Mouse (Mus musculus): ENCODE data around the gene Nphp3. TPM values are rescaled to one million over a fixed set of nuclear protein-coding genes. Genes with fewer than 3 reads are reported as not detected.

Gene Nphp3
- polyA plus RNA-seq, 1 experiment = 6.4 TPM

- TF ChIP-seq POLR2A (IDR thresholded peaks at IDR 0.05; ENCODE audit: control insufficient read depth, low read depth, low read length) (no peak), CTCF (IDR thresholded peaks at IDR 0.05; ENCODE audit: control insufficient read depth, insufficient read depth, insufficient replicate concordance, low read depth, low read length) (no peak)
- H3K4me3 ChIP-seq (ENCODE audit: control insufficient read depth, low read depth, low read length) = no peak overlapping the region
- no peaks in the 10 kb centered on the region for H3K27me3 ChIP-seq (ENCODE audit: control insufficient read depth, insufficient read depth, low read length)
- H3K27ac ChIP-seq (ENCODE audit: control insufficient read depth, insufficient read depth, low read depth, low read length) = no peak overlapping the region
- H3K36me3 ChIP-seq (ENCODE audit: control insufficient read depth, insufficient read depth, low read length) = no peaks in the 10 kb centered on the region
- H3K4me1 ChIP-seq (ENCODE audit: control insufficient read depth, insufficient read depth, low read length) = no peaks in the 10 kb centered on the region
These were observed 36.8 kb downstream of the Nphp3 start for GRCm38 (mm10) chr9:104039031-104039695.

- Histone ChIP-seq H3K27ac (ENCODE audit: control insufficient read depth, insufficient read depth, low read depth, low read length) (no peak overlapping the region), H3K4me1 (ENCODE audit: control insufficient read depth, insufficient read depth, low read length) (no peaks in the 10 kb centered on the region), H3K27me3 (ENCODE audit: control insufficient read depth, insufficient read depth, low read length) (no peaks in the 10 kb centered on the region), H3K4me3 (ENCODE audit: control insufficient read depth, low read depth, low read length) (no peak overlapping the region), H3K36me3 (ENCODE audit: control insufficient read depth, insufficient read depth, low read length) (no peaks in the 10 kb centered on the region)
- no peak for TF ChIP-seq POLR2A (IDR thresholded peaks at IDR 0.05; ENCODE audit: control insufficient read depth, low read depth, low read length)
- TF ChIP-seq CTCF (IDR thresholded peaks at IDR 0.05; ENCODE audit: control insufficient read depth, insufficient read depth, insufficient replicate concordance, low read depth, low read length) = no peak
These were observed 37.4 kb downstream of the Nphp3 start for GRCm38 (mm10) chr9:104039742-104040141.

GRCm38 (mm10) chr9:104040362-104040761, 38.0 kb downstream of the Nphp3 start, which contains the start of gene Gm28305:
Gene Gm28305, plus strand, starts transcription at chr9:104040662.
- Histone ChIP-seq H3K36me3 (ENCODE audit: control insufficient read depth, insufficient read depth, low read length) (no peaks in the 10 kb centered on the region), H3K27me3 (ENCODE audit: control insufficient read depth, insufficient read depth, low read length) (no peaks in the 10 kb centered on the region), H3K27ac (ENCODE audit: control insufficient read depth, insufficient read depth, low read depth, low read length) (no peak within 1 kb of the TSS), H3K4me3 (ENCODE audit: control insufficient read depth, low read depth, low read length) (no peak within 1 kb of the TSS), H3K4me1 (ENCODE audit: control insufficient read depth, insufficient read depth, low read length) (no peaks in the 10 kb centered on the region)
- TF ChIP-seq CTCF (IDR thresholded peaks at IDR 0.05; ENCODE audit: control insufficient read depth, insufficient read depth, insufficient replicate concordance, low read depth, low read length) = no peak
- no peak for TF ChIP-seq POLR2A (IDR thresholded peaks at IDR 0.05; ENCODE audit: control insufficient read depth, low read depth, low read length)

GRCm38 (mm10) chr9:104043676-104044075, 41.3 kb downstream of the Nphp3 start:
- Histone ChIP-seq H3K4me3 (ENCODE audit: control insufficient read depth, low read depth, low read length) (no peak overlapping the region), H3K27me3 (ENCODE audit: control insufficient read depth, insufficient read depth, low read length) (no peaks in the 10 kb centered on the region), H3K36me3 (ENCODE audit: control insufficient read depth, insufficient read depth, low read length) (peaks cover 2% of the 10 kb centered on the region; the same call in 1 of the 2 replicates), H3K4me1 (ENCODE audit: control insufficient read depth, insufficient read depth, low read length) (no peaks in the 10 kb centered on the region), H3K27ac (ENCODE audit: control insufficient read depth, insufficient read depth, low read depth, low read length) (no peak overlapping the region)
- no peak for TF ChIP-seq POLR2A (IDR thresholded peaks at IDR 0.05; ENCODE audit: control insufficient read depth, low read depth, low read length)
- no peak for TF ChIP-seq CTCF (IDR thresholded peaks at IDR 0.05; ENCODE audit: control insufficient read depth, insufficient read depth, insufficient replicate concordance, low read depth, low read length)

GRCm38 (mm10) chr9:104051028-104051427, 48.7 kb downstream of the Nphp3 start:
- no peaks in the 10 kb centered on the region for H3K4me1 ChIP-seq (ENCODE audit: control insufficient read depth, insufficient read depth, low read length)
- H3K36me3 ChIP-seq (ENCODE audit: control insufficient read depth, insufficient read depth, low read length) = peaks cover 4% of the 10 kb centered on the region
- H3K27me3 ChIP-seq (ENCODE audit: control insufficient read depth, insufficient read depth, low read length) = no peaks in the 10 kb centered on the region
- H3K27ac ChIP-seq (ENCODE audit: control insufficient read depth, insufficient read depth, low read depth, low read length) = no peak overlapping the region
- TF ChIP-seq POLR2A (IDR thresholded peaks at IDR 0.05; ENCODE audit: control insufficient read depth, low read depth, low read length) = no peak
- no peak for TF ChIP-seq CTCF (IDR thresholded peaks at IDR 0.05; ENCODE audit: control insufficient read depth, insufficient read depth, insufficient replicate concordance, low read depth, low read length)
- no peak overlapping the region for H3K4me3 ChIP-seq (ENCODE audit: control insufficient read depth, low read depth, low read length)

GRCm38 (mm10) chr9:104062430-104063243, 60.3 kb downstream of the Nphp3 start, which contains the start of gene Uba5:
Gene Uba5, minus strand, starts transcription at chr9:104063134.
- peaks cover 5% of the 10 kb centered on the region for H3K4me1 ChIP-seq (ENCODE audit: control insufficient read depth, insufficient read depth, low read length)
- no peaks in the 10 kb centered on the region for H3K27me3 ChIP-seq (ENCODE audit: control insufficient read depth, insufficient read depth, low read length)
- no peaks in the 10 kb centered on the region for H3K36me3 ChIP-seq (ENCODE audit: control insufficient read depth, insufficient read depth, low read length)
- TF ChIP-seq POLR2A (IDR thresholded peaks at IDR 0.05; ENCODE audit: control insufficient read depth, low read depth, low read length) (peak; percentile 58; the same call in 1 of the 2 replicates), CTCF (IDR thresholded peaks at IDR 0.05; ENCODE audit: control insufficient read depth, insufficient read depth, insufficient replicate concordance, low read depth, low read length) (no peak)
- peak within 1 kb of the TSS; percentile 93 for H3K4me3 ChIP-seq (ENCODE audit: control insufficient read depth, low read depth, low read length)
- peak within 1 kb of the TSS; percentile 81 for H3K27ac ChIP-seq (ENCODE audit: control insufficient read depth, insufficient read depth, low read depth, low read length)

GRCm38 (mm10) chr9:104063244-104063961, 61.1 kb downstream of the Nphp3 start, which contains the start of gene Acad11:
Gene Acad11, plus strand, starts transcription at chr9:104063377.
- Histone ChIP-seq H3K4me1 (ENCODE audit: control insufficient read depth, insufficient read depth, low read length) (peaks cover 5% of the 10 kb centered on the region), H3K27ac (ENCODE audit: control insufficient read depth, insufficient read depth, low read depth, low read length) (peak within 1 kb of the TSS; percentile 81), H3K4me3 (ENCODE audit: control insufficient read depth, low read depth, low read length) (peak within 1 kb of the TSS; percentile 93), H3K27me3 (ENCODE audit: control insufficient read depth, insufficient read depth, low read length) (no peaks in the 10 kb centered on the region), H3K36me3 (ENCODE audit: control insufficient read depth, insufficient read depth, low read length) (no peaks in the 10 kb centered on the region)
- TF ChIP-seq CTCF (IDR thresholded peaks at IDR 0.05; ENCODE audit: control insufficient read depth, insufficient read depth, insufficient replicate concordance, low read depth, low read length) (no peak), POLR2A (IDR thresholded peaks at IDR 0.05; ENCODE audit: control insufficient read depth, low read depth, low read length) (0 out of 2 replicates have a peak, but pooled peaks have one; percentile 3)
